In genomic region chr14:46723828-46724227, GRCm38 (mm10) we compare ENCODE assay signal across 8 mouse cellular contexts. TPM values are rescaled to one million over a fixed set of nuclear protein-coding genes. Genes with fewer than 3 reads are reported as not detected.
DNase-seq lines count a peak whose midpoint lies in the region; ATAC-seq and TF ChIP-seq lines count a peak whose summit lies in the region.

No protein-coding gene starts in this region.

- 37% methylated on average over 3 of the region's 3 CpGs for WGBS in forebrain, postnatal 0 days
- 43% methylated on average over 3 of the region's 3 CpGs for WGBS in midbrain, embryonic 13.5 days

- no peak overlapping the region for H3K27ac ChIP-seq in forebrain, postnatal 0 days (ENCODE audit: low read depth, low read length)
- no peak overlapping the region for H3K27ac ChIP-seq in midbrain, embryonic 13.5 days

- ATAC-seq in forebrain, postnatal 0 days = peak; percentile 76
- ATAC-seq in midbrain, embryonic 13.5 days = peak; percentile 49

- TF ChIP-seq CTCF in forebrain, postnatal 0 days (IDR thresholded peaks at IDR 0.05; ENCODE audit: low read depth) = peak; percentile 75

- H3K4me2 ChIP-seq in forebrain, postnatal 0 days (ENCODE audit: low read depth) = no peak overlapping the region
- H3K4me2 ChIP-seq in midbrain, embryonic 13.5 days (replicated peaks) = no peak overlapping the region

- H3K4me3 ChIP-seq in forebrain, postnatal 0 days (ENCODE audit: low read depth, low read length) = no peak overlapping the region
- H3K4me3 ChIP-seq in midbrain, embryonic 13.5 days (replicated peaks) = no peak overlapping the region

- H3K4me1 ChIP-seq in forebrain, postnatal 0 days (ENCODE audit: insufficient read depth) = no peaks in the 10 kb centered on the region
- no peaks in the 10 kb centered on the region for H3K4me1 ChIP-seq in midbrain, embryonic 13.5 days (replicated peaks)

- H3K9me3 ChIP-seq in forebrain, postnatal 0 days (ENCODE audit: low read length) = no peaks in the 10 kb centered on the region
- no peaks in the 10 kb centered on the region for H3K9me3 ChIP-seq in midbrain, embryonic 13.5 days

- H3K36me3 ChIP-seq in forebrain, postnatal 0 days (ENCODE audit: insufficient read depth) = no peaks in the 10 kb centered on the region
- no peaks in the 10 kb centered on the region for H3K36me3 ChIP-seq in midbrain, embryonic 13.5 days

- H3K9ac ChIP-seq in forebrain, postnatal 0 days = no peak overlapping the region
- H3K9ac ChIP-seq in midbrain, embryonic 13.5 days (replicated peaks) = no peak overlapping the region

- peak; percentile 27 for DNase-seq in cerebellum, adult 9-10 months
- DNase-seq in cerebellum, adult 8-10 months = no peak
- peak; percentile 32 for DNase-seq in lung, postnatal 10 days
- DNase-seq in lung, postnatal 4 days = no peak
- DNase-seq in forebrain, postnatal 0 days = peak; percentile 76
- no peak for DNase-seq in frontal cortex, postnatal 10 days (ENCODE audit: low spot score in 2 of 2)
- no peak for DNase-seq in gastrocnemius, postnatal 25 days

- H3K27me3 ChIP-seq in forebrain, postnatal 0 days (ENCODE audit: insufficient read depth, low read length) = 0 out of 2 replicates have a peak, but pooled peaks cover 5% of the 10 kb centered on the region
- no peaks in the 10 kb centered on the region for H3K27me3 ChIP-seq in midbrain, embryonic 13.5 days

RNA-seq across cellular contexts. Expression of gene Cdkn3, which starts 36.5 kb away (rescaled TPM):
- 1.2 and 2.1 TPM in 2 replicates for total RNA-seq in forebrain, postnatal 0 days (2014; rRNA removed)
- polyA plus RNA-seq in forebrain, postnatal 0 days (2015; fragmentation: Nextera tagmentation; extraction: Ambion mirVana) = 7.1 and 7.4 TPM in 2 replicates
- 19.2 and 20.8 TPM in 2 replicates for polyA plus RNA-seq in midbrain, embryonic 13.5 days (2015; fragmentation: Nextera tagmentation; extraction: Ambion mirVana)
- total RNA-seq in gastrocnemius, postnatal 25 days (2021) = under 1 TPM; 0.46 TPM

Comparison
In these comparisons a context has a peak if more than half of its experiments do, and no peak if none do; other contexts are left out.
1. DNase-seq: peak in cerebellum, adult 9-10 months (single experiment), lung, postnatal 10 days (single experiment) and forebrain, postnatal 0 days (single experiment); none in cerebellum, adult 8-10 months (single experiment), lung, postnatal 4 days (0 of 2), frontal cortex, postnatal 10 days (0 of 2) and gastrocnemius, postnatal 25 days (single experiment).